Mouse (Mus musculus): Measurements from ENCODE around the gene Ceacam15.

The Ceacam15 gene

GRCm38 (mm10) chr7:16629598-16630296 is 45.8 kb downstream of the Ceacam15 start:
- peak; percentile 68 for DNase-seq

GRCm38 (mm10) chr7:16628096-16628771 is 47.3 kb downstream of the Ceacam15 start:
- DNase-seq = peak; percentile 61

GRCm38 (mm10) chr7:16623687-16624086 is 51.8 kb downstream of the Ceacam15 start:
- DNase-seq = no peak

GRCm38 (mm10) chr7:16623131-16623530 is 52.4 kb downstream of the Ceacam15 start:
- DNase-seq = no peak
